Mouse (Mus musculus) gastrocnemius, postnatal 4 days (tissue): ENCODE results near the gene Pde8a. TPM values are rescaled to one million over a fixed set of nuclear protein-coding genes. Genes with fewer than 3 reads are reported as not detected.

ENCODE experiments used
- DNase-seq, 2 experiments: peaks; one replicate each; pipeline ENCODE4 v3.0.0; 2021 to 2022; ENCODE audit warnings: low spot score in 2 of 2, mixed read lengths in 2 of 2
- total RNA-seq, 2 experiments: library from RNA; stranded (reverse); gene quantifications; 2 replicates each; pipeline ENCODE4 v1.2.3; 2021

The Pde8a gene
- total RNA-seq, 2 experiments from 2014 or later: 11.1 to 11.7 TPM

DNA sequence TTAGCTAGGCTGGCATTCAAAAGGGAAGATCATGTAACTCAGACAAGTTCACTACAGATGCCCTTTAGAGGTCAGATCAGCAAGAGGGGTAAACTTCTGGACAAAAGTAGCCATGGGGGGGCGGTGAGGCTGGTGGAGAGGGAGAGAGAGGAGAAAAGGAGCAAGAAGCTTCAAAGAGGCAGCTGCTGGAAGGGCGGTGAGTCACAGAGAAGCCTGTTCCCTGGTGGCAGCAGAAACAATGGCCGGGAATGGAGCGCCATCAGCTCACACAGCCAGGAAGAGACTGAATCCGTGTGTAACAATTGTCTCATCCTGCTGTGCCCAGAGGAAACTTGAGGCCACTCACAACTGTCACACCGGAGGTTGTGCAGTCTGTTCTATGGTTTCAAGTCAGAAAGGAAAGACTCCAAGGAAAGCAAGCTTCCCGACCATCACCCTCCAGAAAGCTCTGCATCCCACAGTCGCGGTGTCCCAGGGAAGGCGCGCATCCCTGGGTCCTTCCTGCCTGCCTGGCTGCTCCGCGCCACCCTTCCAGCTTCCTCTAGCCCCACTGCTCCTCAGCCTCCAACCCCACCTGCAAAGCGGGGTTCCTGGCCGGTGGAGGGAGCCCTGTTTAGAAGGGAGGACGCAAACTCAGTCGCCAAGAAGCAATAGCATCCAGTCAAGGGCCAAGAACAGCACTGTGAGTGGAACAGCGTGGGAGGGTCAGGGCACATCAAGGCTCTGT is 122.5 kb downstream of the Pde8a start:
- no peak for DNase-seq

DNA sequence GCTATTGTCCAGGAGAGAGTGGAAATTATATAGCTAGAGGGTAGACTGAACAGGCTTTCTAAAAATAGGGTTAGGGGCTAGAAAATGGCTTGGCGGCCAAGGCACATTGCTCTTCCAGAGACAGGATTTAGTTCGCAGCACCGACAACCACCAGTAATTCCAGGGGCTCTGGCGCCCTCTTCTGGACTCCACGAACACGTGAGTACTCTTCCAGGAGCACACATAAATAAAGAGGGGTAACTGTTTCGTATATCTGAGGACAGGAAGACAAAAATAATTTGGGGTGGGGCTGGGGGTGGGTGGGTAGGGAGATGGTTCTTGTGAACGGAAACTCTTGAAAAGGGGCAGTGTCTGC is 123.0 kb downstream of the Pde8a start:
- peak in 1 of 2 experiments; percentile 45 for DNase-seq

DNA sequence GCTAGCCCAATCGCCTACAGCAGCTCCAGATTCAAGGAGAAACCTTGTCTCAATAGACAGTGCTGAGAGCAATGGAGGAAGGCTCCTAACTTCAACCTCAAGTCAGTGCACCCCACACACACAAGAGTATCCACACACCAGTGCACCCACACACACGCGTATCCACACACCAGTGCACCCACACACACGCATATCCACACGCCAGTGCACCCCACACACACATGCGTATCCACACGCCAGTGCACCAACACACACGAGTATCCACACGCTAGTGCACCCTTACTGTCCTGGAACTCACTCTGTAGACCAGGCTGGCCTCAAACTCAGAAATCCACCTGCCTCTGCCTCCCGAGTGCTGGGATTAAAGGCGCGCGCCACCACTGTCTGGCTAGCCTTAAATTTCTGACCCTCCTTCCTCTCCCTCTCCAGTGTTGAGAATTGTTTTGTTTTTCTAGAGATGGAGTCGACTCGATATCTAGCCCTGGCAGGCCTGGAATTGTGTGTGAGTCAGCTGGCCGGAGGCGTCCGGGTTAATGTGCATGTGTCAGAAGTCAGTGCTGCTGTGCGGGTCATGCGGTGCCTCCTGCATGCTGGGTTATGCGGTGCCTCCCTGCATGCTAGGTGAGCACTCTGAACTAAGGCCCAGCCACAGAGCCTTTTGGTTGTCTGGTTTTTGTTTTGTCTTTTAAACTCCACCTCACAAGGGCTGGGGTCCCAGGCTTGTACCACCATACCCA is 124.6 kb downstream of the Pde8a start:
- DNase-seq: no peak

- DNase-seq: no peak
Observed at GRCm38 (mm10) chr7:81338522-81338873, 125.1 kb downstream of the Pde8a start.

- DNase-seq: peak in 1 of 2 experiments; percentile 41
Observed at GRCm38 (mm10) chr7:81339783-81340182, 126.4 kb downstream of the Pde8a start.

DNA sequence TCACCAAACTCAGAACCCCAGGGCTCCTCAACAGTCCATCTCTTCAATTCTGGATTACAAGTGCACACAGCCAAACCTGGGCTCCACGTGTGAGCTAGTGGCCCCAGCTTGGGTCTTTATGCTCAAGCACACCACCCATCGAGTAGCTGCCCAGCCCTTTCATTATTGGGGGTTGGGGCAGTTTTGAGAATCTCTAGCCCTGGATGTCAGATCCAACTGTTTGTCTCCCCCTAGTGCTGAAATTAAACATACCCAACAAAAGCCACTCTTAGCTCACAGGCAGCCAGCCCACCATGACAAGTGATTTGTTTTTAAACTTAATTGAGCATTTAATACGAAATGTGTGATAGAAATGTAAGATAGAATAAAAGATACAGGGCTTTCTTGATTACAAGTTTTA is 128.2 kb downstream of the Pde8a start:
- no peak for DNase-seq

DNA sequence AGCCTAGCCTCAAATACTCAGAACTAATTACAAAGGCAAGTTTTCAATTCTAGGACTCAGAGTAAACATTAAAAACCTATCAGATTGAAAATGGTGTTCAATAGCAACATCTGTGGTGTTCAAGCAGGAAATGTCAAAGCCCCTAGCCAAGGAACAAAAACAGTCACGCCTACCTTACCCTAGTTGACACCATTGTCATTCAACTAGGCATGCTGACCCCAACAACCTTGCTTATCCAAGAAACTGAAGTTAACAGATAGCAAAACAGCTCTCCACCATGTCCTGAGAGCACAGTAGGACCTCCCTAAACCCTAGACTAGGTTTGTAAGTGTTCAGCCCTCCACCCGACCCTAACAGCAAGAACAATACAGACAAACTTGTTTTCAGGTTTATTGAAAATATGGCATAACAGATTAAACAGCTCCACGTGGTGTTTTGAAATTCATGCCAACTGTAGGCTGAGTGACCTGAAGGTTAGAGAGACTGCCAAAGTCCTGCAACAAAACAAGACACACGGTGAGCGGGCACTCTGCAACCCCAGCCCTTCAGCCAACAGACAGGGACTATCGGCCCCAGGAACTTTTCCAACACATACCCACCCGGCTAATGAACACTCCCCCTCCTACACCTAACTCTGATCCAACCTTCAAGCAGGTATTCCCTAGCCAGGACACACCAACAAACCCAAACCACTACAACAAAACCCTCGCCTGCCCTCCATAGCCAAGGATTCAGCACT is 129.1 kb downstream of the Pde8a start:
- no peak for DNase-seq

GRCm38 (mm10) chr7:81343316-81343715 is 129.9 kb downstream of the Pde8a start:
- no peak for DNase-seq

DNA sequence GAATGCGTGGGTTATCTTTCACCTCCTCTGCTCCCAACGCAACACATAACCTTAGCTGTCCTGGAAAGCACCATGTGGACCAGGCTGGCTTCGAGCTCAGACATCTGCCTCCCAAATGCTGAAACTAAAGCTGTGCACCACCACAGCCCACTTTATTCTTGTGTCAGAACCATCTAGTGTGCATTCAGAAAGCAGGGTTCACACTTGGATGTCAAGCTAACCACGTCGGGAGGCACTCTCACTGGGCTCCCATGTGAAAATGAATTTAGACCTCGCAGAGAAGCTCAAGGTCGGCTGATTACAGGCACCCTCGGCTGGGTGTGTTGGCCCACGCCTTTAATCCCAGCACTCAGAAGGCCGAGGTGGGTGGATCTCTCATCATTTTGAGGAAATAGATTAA is 130.4 kb downstream of the Pde8a start:
- no peak for DNase-seq

- peak; percentile 95 to 96 for DNase-seq
Observed at GRCm38 (mm10) chr7:81344544-81345446, 131.4 kb downstream of the Pde8a start, which contains the start of gene Rps17. Gene Rps17 (minus strand): TSS chr7:81345254.

- no peak for DNase-seq
Observed at GRCm38 (mm10) chr7:81345447-81346170, 132.2 kb downstream of the Pde8a start.

DNA sequence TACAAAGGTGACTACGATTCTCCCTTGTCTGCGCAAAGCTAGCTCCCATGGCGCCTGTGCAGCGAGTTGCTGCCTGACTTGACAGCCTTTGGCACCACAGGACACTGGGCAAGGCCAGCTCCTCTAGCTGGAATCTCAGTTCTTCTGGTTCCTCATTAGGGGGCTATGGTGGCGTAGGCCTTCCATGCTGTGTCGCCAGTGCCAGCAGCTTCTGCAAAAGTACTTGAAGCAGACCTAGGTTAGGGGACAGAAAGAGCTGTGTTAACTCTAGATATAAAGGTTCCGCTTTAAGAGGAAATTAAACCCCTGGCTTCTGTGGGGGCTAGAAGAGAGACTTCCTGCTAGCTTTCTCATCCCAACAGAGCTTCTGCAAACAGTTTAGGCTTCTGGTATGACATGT is 134.8 kb downstream of the Pde8a start:
- no peak for DNase-seq

- DNase-seq: no peak
Observed at GRCm38 (mm10) chr7:81351826-81352225, 138.4 kb downstream of the Pde8a start.

- no peak for DNase-seq
Observed at GRCm38 (mm10) chr7:81355746-81356145, 142.3 kb downstream of the Pde8a start.

DNA sequence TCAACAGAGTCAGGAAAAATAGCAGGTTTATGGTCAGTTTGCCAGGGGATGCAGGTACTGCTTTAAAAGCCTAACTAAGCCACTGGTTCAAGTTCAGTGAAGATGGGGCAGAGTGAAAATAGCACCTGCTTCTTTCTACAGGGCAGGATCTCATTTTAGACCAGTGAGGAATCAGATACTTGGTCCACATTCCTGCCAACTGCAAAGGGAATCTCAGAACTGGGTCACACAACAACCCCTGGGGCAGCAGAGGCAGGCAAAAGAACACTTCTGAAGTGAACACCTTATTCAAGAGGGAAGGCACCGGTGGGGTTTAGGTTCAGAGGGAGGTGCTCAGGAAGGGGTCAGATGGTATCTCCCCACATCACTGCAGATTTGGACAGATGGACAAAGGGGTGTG is 143.0 kb downstream of the Pde8a start:
- no peak for DNase-seq

GRCm38 (mm10) chr7:81356975-81357374 is 143.6 kb downstream of the Pde8a start:
- DNase-seq: no peak

GRCm38 (mm10) chr7:81367946-81368345 is 154.6 kb downstream of the Pde8a start:
- DNase-seq: no peak

GRCm38 (mm10) chr7:81369724-81370123 is 156.3 kb downstream of the Pde8a start:
- no peak for DNase-seq

- no peak for DNase-seq
Observed at GRCm38 (mm10) chr7:81371811-81372210, 158.4 kb downstream of the Pde8a start.

DNA sequence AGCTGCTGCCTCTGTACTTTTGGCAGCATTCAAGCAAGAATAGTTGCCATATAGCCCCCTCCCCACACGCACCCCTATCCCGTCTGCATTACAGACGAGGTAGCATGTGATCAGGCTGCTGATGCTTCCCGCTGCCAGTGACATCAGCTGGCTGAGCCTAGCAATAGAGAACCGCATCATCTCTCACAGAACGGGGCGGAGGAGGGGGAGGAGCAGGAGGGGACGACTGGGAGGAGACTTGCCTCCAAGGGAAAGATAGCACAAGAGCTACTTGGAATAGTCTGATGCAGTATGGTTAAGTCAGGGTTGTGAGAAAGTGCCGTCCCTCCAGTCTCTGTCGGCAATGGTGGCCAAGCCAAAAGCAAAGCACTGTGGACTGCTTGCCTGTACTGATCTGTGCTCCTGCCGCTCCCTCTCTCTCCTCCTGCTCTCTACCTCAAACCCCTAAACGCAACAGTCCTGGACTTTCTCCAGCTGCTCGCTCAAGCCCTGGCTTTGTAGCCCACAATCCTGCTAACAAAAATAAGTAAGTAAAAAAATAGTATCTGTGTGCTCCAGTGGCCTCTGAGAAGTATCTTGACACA is 159.0 kb downstream of the Pde8a start:
- DNase-seq: peak in 1 of 2 experiments; percentile 25
